Mouse (Mus musculus): ENCODE results near the gene Rft1. TPM values are rescaled to one million over a fixed set of nuclear protein-coding genes. Genes with fewer than 3 reads are reported as not detected.

The Rft1 gene
- total and polyA plus RNA-seq, 3 experiments, result 9.1 to 11.3 TPM; not detected in 1

DNA sequence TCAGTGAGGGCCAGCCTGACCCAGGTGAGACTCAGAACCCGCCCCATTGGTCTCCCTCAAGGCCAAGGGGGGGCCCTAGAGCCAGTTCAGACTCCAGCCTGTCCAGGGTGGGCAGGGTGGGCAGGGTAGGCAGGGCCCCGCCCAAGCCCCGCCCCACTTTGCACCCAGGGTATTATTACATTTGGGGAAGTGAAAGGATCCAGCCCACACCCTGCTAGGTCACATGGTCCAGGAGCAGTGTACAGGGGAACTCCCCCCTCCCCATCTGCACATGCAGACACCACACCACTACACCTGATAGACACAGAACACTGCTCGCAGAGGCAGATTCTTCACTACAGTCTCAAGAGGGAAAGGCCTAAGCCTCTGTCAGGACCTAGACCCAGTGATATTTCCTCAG lies 46.5 kb upstream of the Rft1 start:
- peaks cover 2 to 6% of the 10 kb centered on the region in 2 experiments; a peak in 3 of 4 replicates for H3K4me1 ChIP-seq (ENCODE audit: control insufficient read depth in 1 of 2, insufficient read depth in 2 of 2, low read length in 2 of 2)
- DNase-seq (ENCODE audit: low read depth, low spot score), result peak; percentile 55

DNA sequence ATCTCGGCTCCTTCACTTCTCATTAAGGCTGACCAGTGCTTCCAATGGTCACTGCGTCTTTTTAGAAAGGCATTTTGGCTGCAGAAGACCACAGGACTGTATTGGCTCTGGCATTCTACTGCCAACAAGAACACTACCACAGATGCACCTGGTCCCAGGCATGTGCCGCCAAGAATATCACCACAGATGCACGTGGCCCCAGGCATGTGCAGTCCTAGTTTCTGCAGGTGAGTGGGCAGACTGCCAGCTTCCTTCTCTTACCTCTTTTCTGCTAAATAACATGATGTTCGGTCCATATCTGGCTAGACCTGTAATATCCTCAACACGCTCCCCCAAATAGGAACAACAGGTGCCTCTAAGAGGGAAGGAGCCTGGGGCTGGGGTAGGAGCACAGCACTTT lies 46.0 kb upstream of the Rft1 start:
- peaks cover 3 to 8% of the 10 kb centered on the region in 2 experiments for H3K36me3 ChIP-seq (ENCODE audit: control insufficient read depth in 1 of 2, insufficient read depth in 2 of 2, low read length in 2 of 2)

More for the DNA sequence above, 46.5 kb upstream of the Rft1 start:
- no peaks in the 10 kb centered on the region; the same call in 1 of the 2 replicates for H3K79me2 ChIP-seq (ENCODE audit: control insufficient read depth, insufficient read depth, low read length, poor library complexity)
- H3K9me3 ChIP-seq (replicated peaks; ENCODE audit: insufficient read depth, low read length), result no peaks in the 10 kb centered on the region
- no peak overlapping the region for H3K4me3 ChIP-seq (ENCODE audit: control insufficient read depth in 1 of 2, insufficient read depth in 1 of 2, low read depth in 2 of 2, low read length in 2 of 2)
- H3K27me3 ChIP-seq (ENCODE audit: control insufficient read depth in 1 of 2, insufficient read depth in 2 of 2, low read length in 2 of 2), result no peaks in the 10 kb centered on the region
- TF ChIP-seq SIN3A (IDR thresholded peaks at IDR 0.05; ENCODE audit: low read length) (no peak), USF1 (IDR thresholded peaks at IDR 0.05; ENCODE audit: low read depth, low read length) (peak; percentile 88), USF2 (IDR thresholded peaks at IDR 0.05; ENCODE audit: borderline replicate concordance in 1 of 2, insufficient read depth in 1 of 2, low read depth in 1 of 2, low read length in 2 of 2) (peak in 1 of 2 experiments; percentile 32; a peak in 1 of 4 replicates), MAX (IDR thresholded peaks at IDR 0.05; ENCODE audit: low read length) (0 out of 2 replicates have a peak, but pooled peaks have one; percentile 27), ELF1 (IDR thresholded peaks at IDR 0.05; ENCODE audit: low read depth, low read length) (no peak), NELFE (IDR thresholded peaks at IDR 0.05; ENCODE audit: low read depth, low read length) (no peak), E2F4 (IDR thresholded peaks at IDR 0.05; ENCODE audit: borderline replicate concordance, low read depth, low read length) (no peak)
- H3K27ac ChIP-seq (ENCODE audit: control insufficient read depth, low read depth, low read length), result no peak overlapping the region
- no peak overlapping the region for H3K9ac ChIP-seq (ENCODE audit: control insufficient read depth, low read depth, low read length, poor library complexity, severe bottlenecking)
- H3K36me3 ChIP-seq (ENCODE audit: control insufficient read depth in 1 of 2, insufficient read depth in 2 of 2, low read length in 2 of 2), result peaks cover 3 to 10% of the 10 kb centered on the region in 2 experiments

DNA sequence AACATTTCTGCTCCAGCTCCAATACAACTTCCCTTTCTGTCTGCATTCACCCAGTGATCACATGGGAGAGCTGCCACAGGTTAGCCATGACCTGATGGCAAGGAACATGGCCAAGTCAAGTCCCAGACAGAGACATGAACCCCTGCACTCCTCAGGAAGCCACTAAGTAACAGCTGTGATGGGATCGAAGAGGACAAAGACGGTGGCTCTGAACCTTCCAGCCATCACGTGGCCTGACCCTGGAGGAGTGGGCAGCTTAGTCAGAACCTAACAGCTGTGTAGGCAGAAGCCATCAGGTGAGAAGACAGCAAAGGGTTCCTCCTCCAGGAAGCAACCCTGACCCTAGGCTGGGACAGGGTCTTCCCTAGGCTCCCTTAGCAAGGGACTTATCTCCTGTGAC lies 44.7 kb upstream of the Rft1 start:
- TF ChIP-seq BHLHE40 (IDR thresholded peaks at IDR 0.05; ENCODE audit: borderline replicate concordance, low read depth, low read length) (no peak), CTCF (IDR thresholded peaks at IDR 0.05 in 2 of 3, conservative IDR thresholded peaks at IDR 0.05 in 1 of 3; ENCODE audit: control insufficient read depth in 1 of 3, insufficient read depth in 1 of 3, low read depth in 2 of 3, low read length in 3 of 3, poor library complexity in 1 of 3, severe bottlenecking in 1 of 3) (no peak), E2F4 (IDR thresholded peaks at IDR 0.05; ENCODE audit: borderline replicate concordance, low read depth, low read length) (no peak), TBP (IDR thresholded peaks at IDR 0.05; ENCODE audit: low read depth, low read length) (no peak), TAL1 (IDR thresholded peaks at IDR 0.05; ENCODE audit: low read length) (no peak), TCF12 (IDR thresholded peaks at IDR 0.05; ENCODE audit: low read depth, low read length) (no peak), MAX (IDR thresholded peaks at IDR 0.05; ENCODE audit: low read length) (no peak), CHD2 (IDR thresholded peaks at IDR 0.05; ENCODE audit: low read length) (no peak), ZNF384 (IDR thresholded peaks at IDR 0.05; ENCODE audit: low read depth, low read length) (no peak), EP300 (IDR thresholded peaks at IDR 0.05; ENCODE audit: low read depth in 1 of 2, low read length in 2 of 2) (no peak), MAZ (IDR thresholded peaks at IDR 0.05; ENCODE audit: low read depth, low read length) (no peak), SIN3A (IDR thresholded peaks at IDR 0.05; ENCODE audit: low read length) (no peak), GATA1 (IDR thresholded peaks at IDR 0.05; ENCODE audit: low read depth, low read length) (no peak), MYC (IDR thresholded peaks at IDR 0.05; ENCODE audit: low read depth, low read length) (no peak), USF2 (IDR thresholded peaks at IDR 0.05; ENCODE audit: borderline replicate concordance in 1 of 2, insufficient read depth in 1 of 2, low read depth in 1 of 2, low read length in 2 of 2) (no peak), RAD21 (IDR thresholded peaks at IDR 0.05; ENCODE audit: low read depth, low read length) (no peak)
- H3K79me2 ChIP-seq (ENCODE audit: control insufficient read depth, insufficient read depth, low read length, poor library complexity), result no peaks in the 10 kb centered on the region; the same call in 1 of the 2 replicates
- H3K4me3 ChIP-seq (ENCODE audit: control insufficient read depth in 1 of 2, insufficient read depth in 1 of 2, low read depth in 2 of 2, low read length in 2 of 2), result no peak overlapping the region
- H3K27me3 ChIP-seq (ENCODE audit: control insufficient read depth in 1 of 2, insufficient read depth in 2 of 2, low read length in 2 of 2), result no peaks in the 10 kb centered on the region
- H3K4me1 ChIP-seq (ENCODE audit: control insufficient read depth in 1 of 2, insufficient read depth in 2 of 2, low read length in 2 of 2), result peaks cover 2 to 6% of the 10 kb centered on the region in 2 experiments; a peak in 3 of 4 replicates
- no peak overlapping the region for H3K27ac ChIP-seq (ENCODE audit: control insufficient read depth, low read depth, low read length)
- no peaks in the 10 kb centered on the region for H3K9me3 ChIP-seq (replicated peaks; ENCODE audit: insufficient read depth, low read length)
- no peak for DNase-seq (ENCODE audit: low read depth, low spot score)
- H3K36me3 ChIP-seq (ENCODE audit: control insufficient read depth in 1 of 2, insufficient read depth in 2 of 2, low read length in 2 of 2), result peaks cover 3% of the 10 kb centered on the region in 2 experiments; a peak in 3 of 4 replicates
- H3K9ac ChIP-seq (ENCODE audit: control insufficient read depth, low read depth, low read length, poor library complexity, severe bottlenecking), result no peak overlapping the region

More for the DNA sequence above, 46.0 kb upstream of the Rft1 start:
- no peak for TF ChIP-seq SIN3A (IDR thresholded peaks at IDR 0.05; ENCODE audit: low read length)
- TF ChIP-seq MAFK (IDR thresholded peaks at IDR 0.05; ENCODE audit: borderline replicate concordance, low read depth, low read length), result no peak
- TF ChIP-seq TCF12 (IDR thresholded peaks at IDR 0.05; ENCODE audit: low read depth, low read length), result no peak
- TF ChIP-seq POLR2AphosphoS5 (IDR thresholded peaks at IDR 0.05; ENCODE audit: borderline replicate concordance, low read depth, low read length), result no peak
- H3K27me3 ChIP-seq (ENCODE audit: control insufficient read depth in 1 of 2, insufficient read depth in 2 of 2, low read length in 2 of 2), result no peaks in the 10 kb centered on the region
- peaks cover 2 to 6% of the 10 kb centered on the region in 2 experiments; a peak in 3 of 4 replicates for H3K4me1 ChIP-seq (ENCODE audit: control insufficient read depth in 1 of 2, insufficient read depth in 2 of 2, low read length in 2 of 2)
- H3K9ac ChIP-seq (ENCODE audit: control insufficient read depth, low read depth, low read length, poor library complexity, severe bottlenecking), result no peak overlapping the region
- H3K9me3 ChIP-seq (replicated peaks; ENCODE audit: insufficient read depth, low read length), result no peaks in the 10 kb centered on the region
- no peaks in the 10 kb centered on the region; the same call in 1 of the 2 replicates for H3K79me2 ChIP-seq (ENCODE audit: control insufficient read depth, insufficient read depth, low read length, poor library complexity)
- no peak overlapping the region for H3K4me3 ChIP-seq (ENCODE audit: control insufficient read depth in 1 of 2, insufficient read depth in 1 of 2, low read depth in 2 of 2, low read length in 2 of 2)
- DNase-seq (ENCODE audit: low read depth, low spot score), result no peak
- H3K27ac ChIP-seq (ENCODE audit: control insufficient read depth, low read depth, low read length), result no peak overlapping the region
